Comparison of ENCODE assay signal across 8 mouse cellular contexts in genomic region chr17:37046312-37047112, GRCm38 (mm10). TPM values are rescaled to one million over a fixed set of nuclear protein-coding genes. Genes with fewer than 3 reads are reported as not detected.
DNase-seq lines count a peak whose midpoint lies in the region; ATAC-seq lines count a peak whose summit lies in the region.

No protein-coding gene starts in this region.

- H3K4me2 ChIP-seq in neural tube, embryonic 11.5 days (ENCODE audit: low read depth), result peak overlapping the region; percentile 94
- H3K4me2 ChIP-seq in stomach, embryonic 15.5 days, result peak overlapping the region; percentile 96

- peak overlapping the region; percentile 95 for H3K9ac ChIP-seq in neural tube, embryonic 11.5 days (ENCODE audit: low read length)
- peak overlapping the region; percentile 59 for H3K9ac ChIP-seq in stomach, embryonic 15.5 days

- WGBS in neural tube, embryonic 11.5 days, result under 1% methylated on average over 29 of the region's 58 CpGs
- WGBS in stomach, embryonic 15.5 days, result under 1% methylated on average over 43 of the region's 58 CpGs

- peaks cover 15% of the 10 kb centered on the region for H3K4me1 ChIP-seq in neural tube, embryonic 11.5 days (ENCODE audit: control insufficient read depth, insufficient read depth, low read length)
- H3K4me1 ChIP-seq in stomach, embryonic 15.5 days, result peaks cover 35% of the 10 kb centered on the region

- H3K27me3 ChIP-seq in neural tube, embryonic 11.5 days (ENCODE audit: control insufficient read depth, insufficient read depth, low read length), result peaks cover 9% of the 10 kb centered on the region; the same call in 1 of the 2 replicates
- no peaks in the 10 kb centered on the region for H3K27me3 ChIP-seq in stomach, embryonic 15.5 days (replicated peaks)

- H3K4me3 ChIP-seq in neural tube, embryonic 11.5 days (ENCODE audit: low read depth, low read length), result peak overlapping the region; percentile 91
- peak overlapping the region; percentile 70 for H3K4me3 ChIP-seq in stomach, embryonic 15.5 days (replicated peaks)

- peak; percentile 49 for ATAC-seq in neural tube, embryonic 11.5 days (ENCODE audit: insufficient read depth, low FRiP score, low TSS enrichment)
- peak; percentile 53 for ATAC-seq in inflammation-experienced regulatory T-cells, adult 6 months
- peak; percentile 56 for ATAC-seq in stomach, embryonic 15.5 days (ENCODE audit: insufficient read depth, low FRiP score, low read depth)

- H3K36me3 ChIP-seq in neural tube, embryonic 11.5 days (ENCODE audit: control insufficient read depth, insufficient read depth, low read length), result no peaks in the 10 kb centered on the region; the same call in 1 of the 2 replicates
- no peaks in the 10 kb centered on the region for H3K36me3 ChIP-seq in stomach, embryonic 15.5 days

- no peaks in the 10 kb centered on the region for H3K9me3 ChIP-seq in neural tube, embryonic 11.5 days (ENCODE audit: control insufficient read depth, low read length)
- no peaks in the 10 kb centered on the region for H3K9me3 ChIP-seq in stomach, embryonic 15.5 days

- H3K27ac ChIP-seq in neural tube, embryonic 11.5 days (ENCODE audit: low read depth, low read length), result peak overlapping the region; percentile 89
- H3K27ac ChIP-seq in stomach, embryonic 15.5 days, result peak overlapping the region; percentile 69

- intact Hi-C loops in left cerebral cortex, postnatal 4 days (cut with DNase I), result loop anchor here (2.0 to 5.0 kb wide), 2 partner anchors 44 to 99 kb away; no protein-coding TSS in a partner anchor

- peak; percentile 77 for DNase-seq in neural tube, embryonic 11.5 days (ENCODE audit: low spot score)
- DNase-seq in neural tube, embryonic 10.5 days (ENCODE audit: extremely low spot score, low spot score), result no peak
- DNase-seq in cerebellum, adult 9-11 months, result peak; percentile 87
- peak; percentile 33 for DNase-seq in gastrocnemius, adult 18-20 months (ENCODE audit: low spot score)
- peak; percentile 68 for DNase-seq in left cerebral cortex, postnatal 4 days
- peak; percentile 60 for DNase-seq in mesoderm, embryonic 11.5 days (ENCODE audit: low read depth, low spot score)

RNA-seq across cellular contexts. Expression of gene Gabbr1, which starts 0.7 kb away (rescaled TPM):
- 21.3 and 22.7 TPM in 2 replicates for polyA plus RNA-seq in neural tube, embryonic 11.5 days (2014; fragmentation: Nextera tagmentation; extraction: Ambion mirVana)
- 1 to 10 TPM; 5.5 to 8.2 TPM for total RNA-seq in gastrocnemius, adult 18-20 months (2021)
- 1 to 10 TPM; 4.1 to 8.0 (median 7.4) TPM for polyA plus RNA-seq in inflammation-experienced regulatory T-cells, adult 6 months (2017; shearing (Covaris generic))
- total RNA-seq in left cerebral cortex, postnatal 4 days (2021), result 100 to 1,000 TPM; 430 to 482 TPM
- 8.6 and 11.2 TPM in 2 replicates for polyA plus RNA-seq in stomach, embryonic 15.5 days (2015; fragmentation: Nextera tagmentation; extraction: Ambion mirVana)

RNA-seq across cellular contexts. Expression of gene Mog, which starts 23.3 kb away (rescaled TPM):
- polyA plus RNA-seq in neural tube, embryonic 11.5 days (2014; fragmentation: Nextera tagmentation; extraction: Ambion mirVana), result 0.23 and 0.40 TPM in 2 replicates
- not detected for total RNA-seq in gastrocnemius, adult 18-20 months (2021)
- not detected for polyA plus RNA-seq in inflammation-experienced regulatory T-cells, adult 6 months (2017; shearing (Covaris generic))
- total RNA-seq in left cerebral cortex, postnatal 4 days (2021), result under 1 TPM in 1 of 2 experiments, not detected in 1; 0.20 TPM
- 0.10 and 0.13 TPM in 2 replicates for polyA plus RNA-seq in stomach, embryonic 15.5 days (2015; fragmentation: Nextera tagmentation; extraction: Ambion mirVana)

RNA-seq across cellular contexts. Expression of gene Olfr90, which starts 41.8 kb away (rescaled TPM):
- not detected in 2 replicates for polyA plus RNA-seq in neural tube, embryonic 11.5 days (2014; fragmentation: Nextera tagmentation; extraction: Ambion mirVana)
- not detected for total RNA-seq in gastrocnemius, adult 18-20 months (2021)
- under 1 TPM in 2 of 3 experiments, not detected in 1; 0.16 to 0.20 TPM for polyA plus RNA-seq in inflammation-experienced regulatory T-cells, adult 6 months (2017; shearing (Covaris generic))
- not detected for total RNA-seq in left cerebral cortex, postnatal 4 days (2021)
- not detected in 2 replicates for polyA plus RNA-seq in stomach, embryonic 15.5 days (2015; fragmentation: Nextera tagmentation; extraction: Ambion mirVana)

RNA-seq across cellular contexts. Expression of gene Zfp57, which starts 45.5 kb away (rescaled TPM):
- 128 and 135 TPM in 2 replicates for polyA plus RNA-seq in neural tube, embryonic 11.5 days (2014; fragmentation: Nextera tagmentation; extraction: Ambion mirVana)
- total RNA-seq in gastrocnemius, adult 18-20 months (2021), result not detected
- not detected for polyA plus RNA-seq in inflammation-experienced regulatory T-cells, adult 6 months (2017; shearing (Covaris generic))
- total RNA-seq in left cerebral cortex, postnatal 4 days (2021), result 100 to 1,000 TPM; 218 to 227 TPM
- 60.0 and 63.7 TPM in 2 replicates for polyA plus RNA-seq in stomach, embryonic 15.5 days (2015; fragmentation: Nextera tagmentation; extraction: Ambion mirVana)

RNA-seq across cellular contexts. Expression of gene Olfr91, which starts 51.6 kb away (rescaled TPM):
- not detected in 2 replicates for polyA plus RNA-seq in neural tube, embryonic 11.5 days (2014; fragmentation: Nextera tagmentation; extraction: Ambion mirVana)
- not detected for total RNA-seq in gastrocnemius, adult 18-20 months (2021)
- polyA plus RNA-seq in inflammation-experienced regulatory T-cells, adult 6 months (2017; shearing (Covaris generic)), result under 1 TPM in 1 of 3 experiments, not detected in 2; 0.15 TPM
- not detected for total RNA-seq in left cerebral cortex, postnatal 4 days (2021)
- polyA plus RNA-seq in stomach, embryonic 15.5 days (2015; fragmentation: Nextera tagmentation; extraction: Ambion mirVana), result not detected in 2 replicates
